Mouse (Mus musculus) neural tube, embryonic 13.5 days (tissue): ENCODE measurements around the gene Wnt7a. TPM values are rescaled to one million over a fixed set of nuclear protein-coding genes. Genes with fewer than 3 reads are reported as not detected.

ENCODE experiments used
- ATAC-seq: fragments of 200-750 bp; cut with Nextera tagmentation; 2 replicates; pipeline ENCODE4 v1.8.0; 2017; ENCODE audit warnings: low read depth, mild to moderate bottlenecking, moderate TSS enrichment, moderate library complexity
- H3K27ac ChIP-seq: fragments of 300-500 bp; sonication (generic); replicated peaks from 2 replicates; pipeline ENCODE4 v1.5.1; 2015; ENCODE audit warnings: moderate library complexity, mild to moderate bottlenecking, inconsistent platforms
- H3K27me3 ChIP-seq: fragments of 300-500 bp; sonication (generic); 2 replicates; pipeline ENCODE4 v1.6.1; 2015; ENCODE audit warnings: mild to moderate bottlenecking, inconsistent platforms
- H3K36me3 ChIP-seq: fragments of 300-500 bp; sonication (generic); 2 replicates; pipeline ENCODE4 v1.6.1; 2015; ENCODE audit warnings: mild to moderate bottlenecking, inconsistent platforms
- H3K4me1 ChIP-seq: fragments of 300-500 bp; sonication (generic); replicated peaks from 2 replicates; pipeline ENCODE4 v1.6.1; 2015; ENCODE audit warnings: inconsistent platforms
- H3K4me2 ChIP-seq: fragments of 300-500 bp; sonication (generic); 2 replicates; pipeline ENCODE4 v1.6.1; 2015; ENCODE audit warnings: inconsistent platforms, mild to moderate bottlenecking, moderate library complexity
- H3K4me3 ChIP-seq: fragments of 300-500 bp; sonication (generic); 2 replicates; pipeline ENCODE4 v1.5.1; 2015; ENCODE audit warnings: mild to moderate bottlenecking, inconsistent platforms
- H3K9ac ChIP-seq: fragments of 300-500 bp; sonication (generic); 2 replicates; pipeline ENCODE4 v1.6.1; 2015; ENCODE audit warnings: moderate library complexity, mild to moderate bottlenecking, inconsistent platforms
- H3K9me3 ChIP-seq: fragments of 300-500 bp; sonication (generic); 2 replicates; pipeline ENCODE4 v1.6.1; 2016; ENCODE audit warnings: inconsistent platforms
- WGBS: fragments of 180-500 bp; shearing (Covaris S2); methylation state at CpG from one replicate; pipeline ENCODE4 v1.1.7; 2015; 5-methylcytosine and 5-hydroxymethylcytosine counted together
- polyA plus RNA-seq: library from polyadenylated mRNA; unstranded; fragments of >200 nt; fragmentation: Nextera tagmentation; extraction: Ambion mirVana; gene quantifications from 2 replicates; pipeline ENCODE4 v1.2.1, GENCODE M21; 2015

The Wnt7a gene
- polyA plus RNA-seq, 1 experiment from 2014 or later: 10.1 TPM

GRCm38 (mm10) chr6:91414890-91415289, 3.7 kb upstream of the Wnt7a start:
- Histone ChIP-seq H3K27ac (no peak overlapping the region), H3K27me3 (peaks cover 77% of the 10 kb centered on the region), H3K9me3 (no peaks in the 10 kb centered on the region), H3K4me3 (no peak overlapping the region), H3K36me3 (no peaks in the 10 kb centered on the region), H3K9ac (no peak overlapping the region), H3K4me1 (peaks cover 14% of the 10 kb centered on the region), H3K4me2 (no peak overlapping the region)
- WGBS: 5% methylated on average over 4 of the region's 4 CpGs
- no peak for ATAC-seq

- peak overlapping the region; percentile 67 for H3K4me3 ChIP-seq
- peak overlapping the region; percentile 76 for H3K9ac ChIP-seq
- H3K4me1 ChIP-seq: peaks cover 28% of the 10 kb centered on the region
- ATAC-seq: peak; percentile 70
- H3K4me2 ChIP-seq: peak overlapping the region; percentile 89
- H3K27ac ChIP-seq: 0 out of 2 replicates have a peak overlapping the region, but pooled peaks have one; percentile 14
- H3K27me3 ChIP-seq: peaks cover 70% of the 10 kb centered on the region
- under 1% methylated on average over 28 of the region's 47 CpGs for WGBS
- H3K36me3 ChIP-seq: peaks cover 2% of the 10 kb centered on the region; the same call in 1 of the 2 replicates
- H3K9me3 ChIP-seq: no peaks in the 10 kb centered on the region
These were observed 312 bp upstream of the Wnt7a start for GRCm38 (mm10) chr6:91411369-91411981.

GRCm38 (mm10) chr6:91410168-91410780, 889 bp downstream of the Wnt7a start:
- Histone ChIP-seq H3K36me3 (peaks cover 9% of the 10 kb centered on the region; the same call in 1 of the 2 replicates), H3K4me3 (peak overlapping the region; percentile 67), H3K9ac (peak overlapping the region; percentile 76), H3K4me1 (peaks cover 28% of the 10 kb centered on the region), H3K27me3 (peaks cover 58% of the 10 kb centered on the region), H3K27ac (peak overlapping the region; percentile 43; the same call in 1 of the 2 replicates), H3K4me2 (peak overlapping the region; percentile 89), H3K9me3 (no peaks in the 10 kb centered on the region)
- 0 out of 2 replicates have a peak, but pooled peaks have one; percentile 19 for ATAC-seq
- WGBS: 1% methylated on average over 26 of the region's 26 CpGs

GRCm38 (mm10) chr6:91409448-91410167, 1.6 kb downstream of the Wnt7a start:
- H3K36me3 ChIP-seq: peaks cover 9% of the 10 kb centered on the region; the same call in 1 of the 2 replicates
- peak overlapping the region; percentile 89 for H3K4me2 ChIP-seq
- no peaks in the 10 kb centered on the region for H3K9me3 ChIP-seq
- ATAC-seq: no peak
- peaks cover 28% of the 10 kb centered on the region for H3K4me1 ChIP-seq
- WGBS: under 1% methylated on average over 34 of the region's 34 CpGs
- peak overlapping the region; percentile 67 for H3K4me3 ChIP-seq
- H3K27me3 ChIP-seq: peaks cover 56% of the 10 kb centered on the region
- no peak overlapping the region for H3K27ac ChIP-seq
- peak overlapping the region; percentile 76 for H3K9ac ChIP-seq

- H3K4me1 ChIP-seq: peaks cover 28% of the 10 kb centered on the region
- peaks cover 9% of the 10 kb centered on the region; the same call in 1 of the 2 replicates for H3K36me3 ChIP-seq
- H3K4me2 ChIP-seq: peak overlapping the region; percentile 89
- no peaks in the 10 kb centered on the region for H3K9me3 ChIP-seq
- peaks cover 48% of the 10 kb centered on the region for H3K27me3 ChIP-seq
- peak overlapping the region; percentile 67; the same call in 1 of the 2 replicates for H3K4me3 ChIP-seq
- WGBS: 86% methylated on average over 13 of the region's 13 CpGs
- H3K9ac ChIP-seq: no peak overlapping the region
- no peak overlapping the region for H3K27ac ChIP-seq
- ATAC-seq: no peak
These were observed 2.5 kb downstream of the Wnt7a start for GRCm38 (mm10) chr6:91408616-91409015.

- WGBS: 18% methylated on average over 5 of the region's 5 CpGs
- Histone ChIP-seq H3K36me3 (peaks cover 7% of the 10 kb centered on the region; the same call in 1 of the 2 replicates), H3K4me1 (peaks cover 16% of the 10 kb centered on the region), H3K27me3 (no peaks in the 10 kb centered on the region), H3K9me3 (no peaks in the 10 kb centered on the region), H3K9ac (no peak overlapping the region), H3K4me2 (no peak overlapping the region), H3K4me3 (no peak overlapping the region), H3K27ac (peak overlapping the region; percentile 49; the same call in 1 of the 2 replicates)
- no peak for ATAC-seq
These were observed 9.6 kb downstream of the Wnt7a start for GRCm38 (mm10) chr6:91401591-91401990.

GRCm38 (mm10) chr6:91400514-91400913, 10.6 kb downstream of the Wnt7a start:
- H3K36me3 ChIP-seq: no peaks in the 10 kb centered on the region; the same call in 1 of the 2 replicates
- no peak overlapping the region for H3K9ac ChIP-seq
- WGBS: 69% methylated on average over 12 of the region's 12 CpGs
- H3K4me3 ChIP-seq: no peak overlapping the region
- ATAC-seq: no peak
- H3K27ac ChIP-seq: no peak overlapping the region
- H3K27me3 ChIP-seq: no peaks in the 10 kb centered on the region
- no peaks in the 10 kb centered on the region for H3K9me3 ChIP-seq
- no peak overlapping the region for H3K4me2 ChIP-seq
- peaks cover 16% of the 10 kb centered on the region for H3K4me1 ChIP-seq

- 92% methylated on average over 5 of the region's 5 CpGs for WGBS
- H3K27me3 ChIP-seq: no peaks in the 10 kb centered on the region
- no peak overlapping the region for H3K4me2 ChIP-seq
- no peak for ATAC-seq
- peaks cover 14% of the 10 kb centered on the region for H3K36me3 ChIP-seq
- no peak overlapping the region for H3K9ac ChIP-seq
- H3K9me3 ChIP-seq: no peaks in the 10 kb centered on the region
- H3K4me3 ChIP-seq: no peak overlapping the region
- no peak overlapping the region for H3K27ac ChIP-seq
- no peaks in the 10 kb centered on the region for H3K4me1 ChIP-seq
These were observed 18.5 kb downstream of the Wnt7a start for GRCm38 (mm10) chr6:91392475-91393174.

- no peak overlapping the region for H3K27ac ChIP-seq
- no peak overlapping the region for H3K4me3 ChIP-seq
- 79% methylated on average over 4 of the region's 4 CpGs for WGBS
- 0 out of 2 replicates have a peak, but pooled peaks have one; percentile 23 for ATAC-seq
- no peaks in the 10 kb centered on the region for H3K27me3 ChIP-seq
- H3K4me2 ChIP-seq: no peak overlapping the region
- H3K9ac ChIP-seq: no peak overlapping the region
- H3K9me3 ChIP-seq: no peaks in the 10 kb centered on the region
- peaks cover 10% of the 10 kb centered on the region; the same call in 1 of the 2 replicates for H3K36me3 ChIP-seq
- no peaks in the 10 kb centered on the region for H3K4me1 ChIP-seq
These were observed 22.0 kb downstream of the Wnt7a start for GRCm38 (mm10) chr6:91389141-91389540.

- Histone ChIP-seq H3K4me1 (peaks cover 3% of the 10 kb centered on the region; the same call in 1 of the 2 replicates), H3K27ac (no peak overlapping the region), H3K27me3 (no peaks in the 10 kb centered on the region), H3K9me3 (no peaks in the 10 kb centered on the region), H3K4me2 (no peak overlapping the region), H3K9ac (no peak overlapping the region), H3K4me3 (no peak overlapping the region), H3K36me3 (no peaks in the 10 kb centered on the region)
- 74% methylated on average over 2 of the region's 2 CpGs for WGBS
- no peak for ATAC-seq
These were observed 26.7 kb downstream of the Wnt7a start for GRCm38 (mm10) chr6:91384415-91384814.

- Histone ChIP-seq H3K4me3 (no peak overlapping the region), H3K27me3 (no peaks in the 10 kb centered on the region), H3K36me3 (no peaks in the 10 kb centered on the region), H3K9me3 (no peaks in the 10 kb centered on the region), H3K27ac (no peak overlapping the region), H3K9ac (no peak overlapping the region), H3K4me1 (peaks cover 8% of the 10 kb centered on the region; the same call in 1 of the 2 replicates), H3K4me2 (no peak overlapping the region)
- ATAC-seq: no peak
- 61% methylated on average over 2 of the region's 2 CpGs for WGBS
These were observed 27.3 kb downstream of the Wnt7a start for GRCm38 (mm10) chr6:91383871-91384270.
